Mouse (Mus musculus): ENCODE measurements around the gene Jam3.

- TF ChIP-seq POLR2A (IDR thresholded peaks at IDR 0.05; ENCODE audit: extremely low read depth, insufficient read depth, low read length) (no peak), CTCF (IDR thresholded peaks at IDR 0.05; ENCODE audit: low read depth, low read length) (no peak)
These were observed 20.5 kb upstream of the Jam3 start for GRCm38 (mm10) chr9:27175682-27176081.
